Comparison of ENCODE assay signal across 26 mouse cellular contexts in the genomic region with DNA sequence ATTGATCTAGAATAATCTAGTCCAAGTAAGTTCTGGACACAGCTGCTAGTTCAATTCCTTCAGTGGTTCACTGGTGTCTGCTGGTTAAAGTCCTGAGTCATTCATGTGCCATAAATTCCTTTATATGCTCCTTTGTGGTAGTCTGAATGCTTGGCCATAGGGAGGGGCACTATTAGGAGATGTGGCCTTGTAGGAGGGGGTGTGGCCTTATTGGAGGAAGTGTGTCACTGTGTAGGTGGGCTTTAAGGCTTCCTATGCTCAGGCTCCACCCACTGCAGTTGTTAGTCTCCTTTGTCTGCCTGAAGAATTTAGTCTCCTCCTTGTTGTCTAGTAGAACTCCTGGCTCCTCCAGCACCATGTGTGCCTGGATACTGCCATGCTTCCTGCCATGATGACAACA.
DNase-seq lines count a peak whose midpoint lies in the region; ATAC-seq and TF ChIP-seq lines count a peak whose summit lies in the region.
"Had no signal": no experiment of that assay in that cellular context is flagged by ENCODE, and none has a peak within 500 bp of the region (broad histone marks: within the 10 kb centered on the region; RNA-seq: fewer than 3 reads in every experiment).

No protein-coding gene starts in this region.

- no peak for TF ChIP-seq CTCF in hindbrain, postnatal 0 days (IDR thresholded peaks at IDR 0.05; ENCODE audit: low read depth)
- no peak for TF ChIP-seq CTCF in lung, adult 2 months (IDR thresholded peaks at IDR 0.05; ENCODE audit: insufficient read depth, low read length)

- H3K27ac ChIP-seq in hindbrain, postnatal 0 days: no peak overlapping the region
- H3K27ac ChIP-seq in hindbrain, embryonic 14.5 days: no peak overlapping the region
- H3K27ac ChIP-seq in intestine, embryonic 16.5 days (ENCODE audit: low read length): no peak overlapping the region
- H3K27ac ChIP-seq in forebrain, embryonic 10.5 days: no peak overlapping the region
- H3K27ac ChIP-seq: embryonic facial prominence, embryonic 12.5 days; forebrain, embryonic 13.5 days; hindbrain, embryonic 13.5 days; left cerebral cortex, adult 2 months; lung, embryonic 15.5 days; macrophage; neural tube, embryonic 15.5 days had no signal

- no peak overlapping the region for H3K4me3 ChIP-seq in hindbrain, postnatal 0 days (ENCODE audit: low read length)
- no peak overlapping the region for H3K4me3 ChIP-seq in hindbrain, embryonic 14.5 days (replicated peaks; ENCODE audit: low read length)
- no peak overlapping the region for H3K4me3 ChIP-seq in intestine, embryonic 16.5 days (ENCODE audit: low read length)
- H3K4me3 ChIP-seq in forebrain, embryonic 10.5 days: no peak overlapping the region
- no peak overlapping the region for H3K4me3 ChIP-seq in lung, adult 2 months (replicated peaks; ENCODE audit: extremely low read depth, low read depth, low read length)
- H3K4me3 ChIP-seq: embryonic facial prominence, embryonic 12.5 days; erythroblast, embryonic 14.5 days; forebrain, embryonic 13.5 days; heart, embryonic 12.5 days; hindbrain, embryonic 13.5 days; left cerebral cortex, adult 2 months; lung, embryonic 15.5 days; neural tube, embryonic 15.5 days had no signal

- H3K9me3 ChIP-seq in hindbrain, postnatal 0 days (ENCODE audit: low read length): no peaks in the 10 kb centered on the region
- H3K9me3 ChIP-seq in hindbrain, embryonic 14.5 days (ENCODE audit: control insufficient read depth, low read length): no peaks in the 10 kb centered on the region
- no peaks in the 10 kb centered on the region for H3K9me3 ChIP-seq in intestine, embryonic 16.5 days (ENCODE audit: control insufficient read depth, low read length)
- no peaks in the 10 kb centered on the region for H3K9me3 ChIP-seq in forebrain, embryonic 10.5 days
- H3K9me3 ChIP-seq: embryonic facial prominence, embryonic 12.5 days; forebrain, embryonic 13.5 days; hindbrain, embryonic 13.5 days; lung, embryonic 15.5 days; neural tube, embryonic 15.5 days had no signal

- H3K4me2 ChIP-seq in hindbrain, postnatal 0 days (ENCODE audit: low read depth, low read length): no peak overlapping the region
- H3K4me2 ChIP-seq in hindbrain, embryonic 14.5 days (replicated peaks): no peak overlapping the region
- no peak overlapping the region for H3K4me2 ChIP-seq in intestine, embryonic 16.5 days (ENCODE audit: low read depth, low read length)
- H3K4me2 ChIP-seq: embryonic facial prominence, embryonic 12.5 days; forebrain, embryonic 13.5 days; heart, embryonic 12.5 days; hindbrain, embryonic 13.5 days; lung, embryonic 15.5 days; midbrain, embryonic 11.5 days; neural tube, embryonic 15.5 days had no signal

- H3K9ac ChIP-seq in hindbrain, postnatal 0 days (replicated peaks; ENCODE audit: low read length): no peak overlapping the region
- no peak overlapping the region for H3K9ac ChIP-seq in hindbrain, embryonic 14.5 days
- no peak overlapping the region for H3K9ac ChIP-seq in intestine, embryonic 16.5 days (ENCODE audit: low read depth, low read length)
- H3K9ac ChIP-seq: embryonic facial prominence, embryonic 12.5 days; forebrain, embryonic 13.5 days; heart, embryonic 12.5 days; hindbrain, embryonic 13.5 days; lung, embryonic 15.5 days; neural tube, embryonic 15.5 days had no signal

- DNase-seq in hindbrain, postnatal 0 days (ENCODE audit: low spot score): no peak
- DNase-seq in hindbrain, embryonic 14.5 days (ENCODE audit: low spot score): no peak
- peak; percentile 31 for DNase-seq in ES-CJ7 (ENCODE audit: low read depth, low spot score)
- no peak for DNase-seq in forebrain, embryonic 10.5 days (ENCODE audit: extremely low spot score, low spot score)
- DNase-seq in lung, adult 2 months: no peak
- DNase-seq: adrenal gland, adult 2 months; cerebellum, adult 11-12 months; cerebellum, postnatal 14 days; gastrocnemius, postnatal 10 days; heart, postnatal 14 days; kidney, postnatal 36 days; right cerebral cortex, adult 18-20 months; right cerebral cortex, postnatal 4 days; thymus, postnatal 25 days had no signal

- peaks cover 13% of the 10 kb centered on the region; the same call in 1 of the 2 replicates for H3K36me3 ChIP-seq in hindbrain, postnatal 0 days (ENCODE audit: insufficient read depth, low read length)
- peaks cover 16% of the 10 kb centered on the region; the same call in 1 of the 2 replicates for H3K36me3 ChIP-seq in hindbrain, embryonic 14.5 days (replicated peaks; ENCODE audit: control insufficient read depth, insufficient read depth)
- H3K36me3 ChIP-seq in intestine, embryonic 16.5 days (ENCODE audit: control insufficient read depth, insufficient read depth, low read length): peaks cover 3% of the 10 kb centered on the region; the same call in 1 of the 2 replicates
- no peaks in the 10 kb centered on the region for H3K36me3 ChIP-seq in forebrain, embryonic 10.5 days (replicated peaks)

- ATAC-seq in hindbrain, postnatal 0 days: 0 out of 2 replicates have a peak, but pooled peaks have one; percentile 34
- ATAC-seq in hindbrain, embryonic 14.5 days (ENCODE audit: low FRiP score): no peak
- peak; percentile 90 for ATAC-seq in intestine, embryonic 16.5 days
- 0 out of 2 replicates have a peak, but pooled peaks have one; percentile 22 for ATAC-seq in megakaryocyte-erythroid progenitor cell, adult 5-6 weeks (replicated peaks; ENCODE audit: low FRiP score, low TSS enrichment, poor library complexity, severe bottlenecking)
- ATAC-seq: forebrain, embryonic 13.5 days had no signal

- H3K27me3 ChIP-seq in hindbrain, postnatal 0 days (ENCODE audit: insufficient read depth, low read length): no peaks in the 10 kb centered on the region
- no peaks in the 10 kb centered on the region for H3K27me3 ChIP-seq in hindbrain, embryonic 14.5 days (ENCODE audit: control insufficient read depth, insufficient read depth, low read length)
- no peaks in the 10 kb centered on the region for H3K27me3 ChIP-seq in intestine, embryonic 16.5 days (replicated peaks; ENCODE audit: control insufficient read depth, insufficient read depth, low read length)
- H3K27me3 ChIP-seq in forebrain, embryonic 10.5 days (ENCODE audit: poor library complexity, severe bottlenecking): no peaks in the 10 kb centered on the region
- H3K27me3 ChIP-seq: embryonic facial prominence, embryonic 12.5 days; forebrain, embryonic 13.5 days; heart, embryonic 12.5 days; hindbrain, embryonic 13.5 days; lung, embryonic 15.5 days; neural tube, embryonic 15.5 days had no signal

- H3K4me1 ChIP-seq in hindbrain, postnatal 0 days (ENCODE audit: insufficient read depth, low read length): no peaks in the 10 kb centered on the region
- H3K4me1 ChIP-seq in hindbrain, embryonic 14.5 days (replicated peaks; ENCODE audit: control insufficient read depth, insufficient read depth, low read length): 0 out of 2 replicates have a peak, but pooled peaks cover 4% of the 10 kb centered on the region
- H3K4me1 ChIP-seq in intestine, embryonic 16.5 days (ENCODE audit: control insufficient read depth, insufficient read depth, low read length): no peaks in the 10 kb centered on the region
- no peaks in the 10 kb centered on the region for H3K4me1 ChIP-seq in forebrain, embryonic 10.5 days
- H3K4me1 ChIP-seq in lung, adult 2 months (ENCODE audit: control insufficient read depth, insufficient read depth, low read length): no peaks in the 10 kb centered on the region
- H3K4me1 ChIP-seq: embryonic facial prominence, embryonic 12.5 days; forebrain, embryonic 13.5 days; lung, embryonic 15.5 days had no signal

- no peak for TF ChIP-seq POLR2A in lung, adult 2 months (IDR thresholded peaks at IDR 0.05; ENCODE audit: borderline replicate concordance, extremely low read depth, low read depth, low read length)
